Mouse (Mus musculus) cortical plate, adult 2 months (tissue): ENCODE results near the gene Gm44805.

Source experiments
- CTCF ChIP-seq: fragments of 200-500 bp; IDR thresholded peaks from 2 replicates; pipeline ENCODE4 v1.5.1; 2011; ENCODE audit warnings: mild to moderate bottlenecking, control low read depth, low read length; ENCODE audit not compliant: insufficient read depth; ENCODE audit errors: extremely low read depth
- POLR2A ChIP-seq: fragments of 200-500 bp; IDR thresholded peaks from 2 replicates; pipeline ENCODE4 v1.6.1; 2011; ENCODE audit warnings: mild to moderate bottlenecking, low read length, control low read depth; ENCODE audit not compliant: insufficient read depth; ENCODE audit errors: extremely low read depth

GRCm38 (mm10) chr7:19695881-19696280 is 14.7 kb upstream of the Gm44805 start:
- no peak for TF ChIP-seq POLR2A
- TF ChIP-seq CTCF: no peak
